Mouse (Mus musculus): ENCODE measurements at regions not wholly inside any gene's neighbourhood (a gene's known extent, or its start where the extent isn't known, plus 50 kb on each side); places are given as distances from the start of the nearest gene placed in this dataset.

GRCm38 (mm10) chr19:33084683-33085082, 307.4 kb downstream of the Rnls start:
- TF ChIP-seq CTCF (IDR thresholded peaks at IDR 0.05; ENCODE audit: insufficient read depth, low read length), result no peak
- TF ChIP-seq POLR2A (IDR thresholded peaks at IDR 0.05; ENCODE audit: borderline replicate concordance, extremely low read depth, low read depth, low read length), result no peak
